Comparison of ENCODE assay signal across 8 mouse cellular contexts in genomic region chr9:107723794-107724531, GRCm38 (mm10). TPM values are rescaled to one million over a fixed set of nuclear protein-coding genes. Genes with fewer than 3 reads are reported as not detected.
DNase-seq lines count a peak whose midpoint lies in the region; ATAC-seq and TF ChIP-seq lines count a peak whose summit lies in the region.

No protein-coding gene starts in this region.

- no peak overlapping the region for H3K4me3 ChIP-seq in forebrain, postnatal 0 days (ENCODE audit: low read depth, low read length)
- H3K4me3 ChIP-seq in intestine, embryonic 15.5 days (replicated peaks) = no peak overlapping the region
- H3K4me3 ChIP-seq in liver, embryonic 16.5 days (ENCODE audit: low read depth, low read length) = no peak overlapping the region
- no peak overlapping the region for H3K4me3 ChIP-seq in neural tube, embryonic 13.5 days

- H3K27ac ChIP-seq in forebrain, postnatal 0 days (ENCODE audit: low read depth, low read length) = no peak overlapping the region
- 0 out of 2 replicates have a peak overlapping the region, but pooled peaks have one; percentile 19 for H3K27ac ChIP-seq in intestine, embryonic 15.5 days
- H3K27ac ChIP-seq in liver, embryonic 16.5 days (ENCODE audit: low read length) = peak overlapping the region; percentile 43; the same call in 1 of the 2 replicates
- H3K27ac ChIP-seq in neural tube, embryonic 13.5 days (replicated peaks) = peak overlapping the region; percentile 84

- no peaks in the 10 kb centered on the region for H3K27me3 ChIP-seq in forebrain, postnatal 0 days (ENCODE audit: insufficient read depth, low read length)
- no peaks in the 10 kb centered on the region for H3K27me3 ChIP-seq in intestine, embryonic 15.5 days (replicated peaks)
- H3K27me3 ChIP-seq in liver, embryonic 16.5 days (ENCODE audit: control insufficient read depth, insufficient read depth, low read depth, low read length) = no peaks in the 10 kb centered on the region; the same call in 1 of the 2 replicates
- H3K27me3 ChIP-seq in neural tube, embryonic 13.5 days = no peaks in the 10 kb centered on the region

- WGBS in forebrain, postnatal 0 days = 8% methylated on average over 11 of the region's 11 CpGs
- 7% methylated on average over 11 of the region's 11 CpGs for WGBS in intestine, embryonic 15.5 days
- WGBS in liver, embryonic 16.5 days (ENCODE audit: insufficient replicate concordance) = 3% methylated on average over 10 of the region's 11 CpGs
- WGBS in neural tube, embryonic 13.5 days = 5% methylated on average over 11 of the region's 11 CpGs

- H3K9me3 ChIP-seq in forebrain, postnatal 0 days (ENCODE audit: low read length) = no peaks in the 10 kb centered on the region
- H3K9me3 ChIP-seq in intestine, embryonic 15.5 days = no peaks in the 10 kb centered on the region
- no peaks in the 10 kb centered on the region for H3K9me3 ChIP-seq in liver, embryonic 16.5 days (replicated peaks; ENCODE audit: control insufficient read depth, low read length)
- H3K9me3 ChIP-seq in neural tube, embryonic 13.5 days = no peaks in the 10 kb centered on the region

- H3K4me2 ChIP-seq in forebrain, postnatal 0 days (ENCODE audit: low read depth) = peak overlapping the region; percentile 24
- H3K4me2 ChIP-seq in intestine, embryonic 15.5 days (replicated peaks) = peak overlapping the region; percentile 40
- no peak overlapping the region; the same call in 1 of the 2 replicates for H3K4me2 ChIP-seq in liver, embryonic 16.5 days (ENCODE audit: low read depth, low read length)
- peak overlapping the region; percentile 37 for H3K4me2 ChIP-seq in neural tube, embryonic 13.5 days

- no peak for TF ChIP-seq CTCF in forebrain, postnatal 0 days (IDR thresholded peaks at IDR 0.05; ENCODE audit: low read depth)

- no peaks in the 10 kb centered on the region for H3K36me3 ChIP-seq in forebrain, postnatal 0 days (ENCODE audit: insufficient read depth)
- H3K36me3 ChIP-seq in intestine, embryonic 15.5 days = no peaks in the 10 kb centered on the region
- H3K36me3 ChIP-seq in liver, embryonic 16.5 days (ENCODE audit: control insufficient read depth, insufficient read depth) = no peaks in the 10 kb centered on the region
- H3K36me3 ChIP-seq in neural tube, embryonic 13.5 days = no peaks in the 10 kb centered on the region

- peaks cover 8% of the 10 kb centered on the region for H3K4me1 ChIP-seq in forebrain, postnatal 0 days (ENCODE audit: insufficient read depth)
- peaks cover 37% of the 10 kb centered on the region for H3K4me1 ChIP-seq in intestine, embryonic 15.5 days (replicated peaks)
- H3K4me1 ChIP-seq in liver, embryonic 16.5 days (ENCODE audit: control insufficient read depth, low read depth, low read length) = peaks cover 10% of the 10 kb centered on the region
- H3K4me1 ChIP-seq in neural tube, embryonic 13.5 days (replicated peaks) = peaks cover 52% of the 10 kb centered on the region

- H3K9ac ChIP-seq in forebrain, postnatal 0 days = no peak overlapping the region
- no peak overlapping the region for H3K9ac ChIP-seq in intestine, embryonic 15.5 days
- H3K9ac ChIP-seq in liver, embryonic 16.5 days (ENCODE audit: low read depth, low read length) = no peak overlapping the region
- 0 out of 2 replicates have a peak overlapping the region, but pooled peaks have one; percentile 26 for H3K9ac ChIP-seq in neural tube, embryonic 13.5 days

- intact Hi-C loops in heart, postnatal 25 days (cut with DNase I) = no loop called here
- intact Hi-C loops in left cerebral cortex, postnatal 36 days (cut with DNase I) = no loop called here

- peak; percentile 98 for DNase-seq in heart, adult 11 months
- no peak for DNase-seq in heart, postnatal 25 days (ENCODE audit: low spot score)
- peak; percentile 44 for DNase-seq in forebrain, postnatal 0 days
- no peak for DNase-seq in left cerebral cortex, postnatal 36 days (ENCODE audit: low spot score in 2 of 2)
- DNase-seq in adipocyte (ENCODE audit: low spot score) = no peak

- peak; percentile 51 for ATAC-seq in forebrain, postnatal 0 days
- peak; percentile 65 for ATAC-seq in intestine, embryonic 15.5 days
- ATAC-seq in liver, embryonic 16.5 days (ENCODE audit: low read depth) = peak; percentile 38
- peak; percentile 41; the same call in 1 of the 2 replicates for ATAC-seq in neural tube, embryonic 13.5 days (ENCODE audit: low read depth)

RNA-seq across cellular contexts. Expression of gene Sema3f, which starts 13.7 kb away (rescaled TPM):
- total RNA-seq in heart, postnatal 25 days (2021) = 10 to 100 TPM; 15.1 to 15.8 TPM
- total RNA-seq in forebrain, postnatal 0 days (2014; rRNA removed) = 56.6 and 61.4 TPM in 2 replicates
- polyA plus RNA-seq in forebrain, postnatal 0 days (2015; fragmentation: Nextera tagmentation; extraction: Ambion mirVana) = 7.1 and 7.8 TPM in 2 replicates
- polyA plus RNA-seq in intestine, embryonic 15.5 days (2015; fragmentation: Nextera tagmentation; extraction: Ambion mirVana) = 8.9 and 11.2 TPM in 2 replicates
- 0.41 and 0.86 TPM in 2 replicates for polyA plus RNA-seq in liver, embryonic 16.5 days (2015; fragmentation: Nextera tagmentation; extraction: Ambion mirVana)
- polyA plus RNA-seq in neural tube, embryonic 13.5 days (2015; fragmentation: Nextera tagmentation; extraction: Ambion mirVana) = 12.2 and 13.2 TPM in 2 replicates
- total RNA-seq in left cerebral cortex, postnatal 36 days (2021) = 10 to 100 TPM; 16.6 to 17.2 TPM

RNA-seq across cellular contexts. Expression of gene Gnat1, which starts 44.5 kb away (rescaled TPM):
- total RNA-seq in heart, postnatal 25 days (2021) = not detected
- 0.24 TPM in 1 of 2 replicates, not detected in the other for total RNA-seq in forebrain, postnatal 0 days (2014; rRNA removed)
- 0.73 and 1.8 TPM in 2 replicates for polyA plus RNA-seq in forebrain, postnatal 0 days (2015; fragmentation: Nextera tagmentation; extraction: Ambion mirVana)
- 0.82 and 1.9 TPM in 2 replicates for polyA plus RNA-seq in intestine, embryonic 15.5 days (2015; fragmentation: Nextera tagmentation; extraction: Ambion mirVana)
- 1.1 and 1.3 TPM in 2 replicates for polyA plus RNA-seq in liver, embryonic 16.5 days (2015; fragmentation: Nextera tagmentation; extraction: Ambion mirVana)
- polyA plus RNA-seq in neural tube, embryonic 13.5 days (2015; fragmentation: Nextera tagmentation; extraction: Ambion mirVana) = 0.96 and 2.4 TPM in 2 replicates
- 1 to 10 TPM in 1 of 2 experiments, under 1 TPM in 1; 0.41 to 1.2 TPM for total RNA-seq in left cerebral cortex, postnatal 36 days (2021)

RNA-seq across cellular contexts. Expression of gene Rbm5, which starts 46.8 kb away (rescaled TPM):
- total RNA-seq in heart, postnatal 25 days (2021) = 10 to 100 TPM; 48.0 to 62.7 TPM
- total RNA-seq in forebrain, postnatal 0 days (2014; rRNA removed) = 173 and 208 TPM in 2 replicates
- 111 and 152 TPM in 2 replicates for polyA plus RNA-seq in forebrain, postnatal 0 days (2015; fragmentation: Nextera tagmentation; extraction: Ambion mirVana)
- polyA plus RNA-seq in intestine, embryonic 15.5 days (2015; fragmentation: Nextera tagmentation; extraction: Ambion mirVana) = 153 and 154 TPM in 2 replicates
- 72.7 and 78.3 TPM in 2 replicates for polyA plus RNA-seq in liver, embryonic 16.5 days (2015; fragmentation: Nextera tagmentation; extraction: Ambion mirVana)
- polyA plus RNA-seq in neural tube, embryonic 13.5 days (2015; fragmentation: Nextera tagmentation; extraction: Ambion mirVana) = 252 and 279 TPM in 2 replicates
- 100 to 1,000 TPM; 109 to 159 TPM for total RNA-seq in left cerebral cortex, postnatal 36 days (2021)

RNA-seq across cellular contexts. Expression of gene Slc38a3, which starts 54.6 kb away (rescaled TPM):
- 10 to 100 TPM; 62.0 to 69.7 TPM for total RNA-seq in heart, postnatal 25 days (2021)
- 43.5 and 60.9 TPM in 2 replicates for total RNA-seq in forebrain, postnatal 0 days (2014; rRNA removed)
- polyA plus RNA-seq in forebrain, postnatal 0 days (2015; fragmentation: Nextera tagmentation; extraction: Ambion mirVana) = 38.7 and 39.8 TPM in 2 replicates
- polyA plus RNA-seq in intestine, embryonic 15.5 days (2015; fragmentation: Nextera tagmentation; extraction: Ambion mirVana) = 8.4 and 16.0 TPM in 2 replicates
- polyA plus RNA-seq in liver, embryonic 16.5 days (2015; fragmentation: Nextera tagmentation; extraction: Ambion mirVana) = 60.1 and 75.2 TPM in 2 replicates
- polyA plus RNA-seq in neural tube, embryonic 13.5 days (2015; fragmentation: Nextera tagmentation; extraction: Ambion mirVana) = 23.9 and 25.6 TPM in 2 replicates
- 10 to 100 TPM; 66.3 to 66.8 TPM for total RNA-seq in left cerebral cortex, postnatal 36 days (2021)

Comparison
In these comparisons a context has a peak if more than half of its experiments do, and no peak if none do; other contexts are left out.
1. DNase-seq: peak in heart, adult 11 months (single experiment) and forebrain, postnatal 0 days (single experiment); none in heart, postnatal 25 days (single experiment), left cerebral cortex, postnatal 36 days (0 of 2) and adipocyte (single experiment).
2. Peak in every context shown above with its lines, with median percentiles within 50 percentile points of each other: ATAC-seq.